Comparison of ENCODE assay signal across 19 mouse cellular contexts in genomic region chr5:66393767-66394446, GRCm38 (mm10).
DNase-seq lines count a peak whose midpoint lies in the region; ATAC-seq and TF ChIP-seq lines count a peak whose summit lies in the region.
"Had no signal": no experiment of that assay in that cellular context is flagged by ENCODE, and none has a peak within 500 bp of the region (broad histone marks: within the 10 kb centered on the region; RNA-seq: fewer than 3 reads in every experiment).

No protein-coding gene starts in this region.

- 84% methylated on average over 10 of the region's 10 CpGs for WGBS in forebrain, embryonic 11.5 days
- 90% methylated on average over 10 of the region's 10 CpGs for WGBS in forebrain, embryonic 10.5 days
- WGBS in midbrain, embryonic 15.5 days, result 81% methylated on average over 10 of the region's 10 CpGs
- WGBS in midbrain, postnatal 0 days, result 79% methylated on average over 10 of the region's 10 CpGs
- WGBS in forebrain, postnatal 0 days, result 73% methylated on average over 10 of the region's 10 CpGs

- no peak for TF ChIP-seq CTCF in midbrain, postnatal 0 days (IDR thresholded peaks at IDR 0.05)
- no peak for TF ChIP-seq CTCF in forebrain, postnatal 0 days (IDR thresholded peaks at IDR 0.05; ENCODE audit: low read depth)

- peak; percentile 26 for DNase-seq in forebrain, embryonic 11.5 days (ENCODE audit: low spot score)
- no peak for DNase-seq in forebrain, embryonic 10.5 days (ENCODE audit: extremely low spot score, low spot score)
- no peak for DNase-seq in midbrain, postnatal 0 days (ENCODE audit: low spot score)
- DNase-seq in cerebellum, postnatal 25 days, result peak; percentile 53 to 66
- DNase-seq in forebrain, postnatal 0 days, result no peak
- no peak for DNase-seq in lung, postnatal 10 days
- DNase-seq in left cerebral cortex, adult 18-20 months (ENCODE audit: low spot score in 2 of 2), result no peak
- DNase-seq: adrenal gland, adult 8-10 months; gastrocnemius, postnatal 36 days; kidney, postnatal 4 days had no signal

- H3K36me3 ChIP-seq in forebrain, embryonic 11.5 days (ENCODE audit: control insufficient read depth, insufficient read depth, low read length), result no peaks in the 10 kb centered on the region
- 0 out of 2 replicates have a peak, but pooled peaks cover 5% of the 10 kb centered on the region for H3K36me3 ChIP-seq in forebrain, embryonic 10.5 days (replicated peaks)
- H3K36me3 ChIP-seq in midbrain, embryonic 15.5 days (replicated peaks), result no peaks in the 10 kb centered on the region
- H3K36me3 ChIP-seq in midbrain, postnatal 0 days (ENCODE audit: insufficient read depth, low read length), result no peaks in the 10 kb centered on the region
- H3K36me3 ChIP-seq in forebrain, postnatal 0 days (ENCODE audit: insufficient read depth), result 0 out of 2 replicates have a peak, but pooled peaks cover 3% of the 10 kb centered on the region

- no peak overlapping the region for H3K27ac ChIP-seq in forebrain, embryonic 11.5 days (ENCODE audit: low read depth, low read length)
- no peak overlapping the region for H3K27ac ChIP-seq in forebrain, embryonic 10.5 days
- no peak overlapping the region for H3K27ac ChIP-seq in midbrain, embryonic 15.5 days
- H3K27ac ChIP-seq in midbrain, postnatal 0 days (ENCODE audit: low read depth, low read length), result no peak overlapping the region
- H3K27ac ChIP-seq in forebrain, postnatal 0 days (ENCODE audit: low read depth, low read length), result no peak overlapping the region
- H3K27ac ChIP-seq: embryonic facial prominence, embryonic 12.5 days; heart, embryonic 10.5 days; liver, embryonic 14.5 days; stomach, embryonic 15.5 days had no signal

- H3K9ac ChIP-seq in forebrain, embryonic 11.5 days (ENCODE audit: low read length), result no peak overlapping the region
- no peak overlapping the region for H3K9ac ChIP-seq in midbrain, embryonic 15.5 days
- H3K9ac ChIP-seq in midbrain, postnatal 0 days (replicated peaks; ENCODE audit: low read length, poor library complexity, severe bottlenecking), result no peak overlapping the region
- H3K9ac ChIP-seq in forebrain, postnatal 0 days, result no peak overlapping the region
- H3K9ac ChIP-seq: embryonic facial prominence, embryonic 12.5 days; kidney, embryonic 15.5 days; liver, embryonic 14.5 days; stomach, embryonic 15.5 days had no signal

- no peak for ATAC-seq in forebrain, embryonic 11.5 days (replicated peaks; ENCODE audit: low FRiP score)
- ATAC-seq in midbrain, embryonic 15.5 days (replicated peaks), result 0 out of 2 replicates have a peak, but pooled peaks have one; percentile 46
- ATAC-seq in midbrain, postnatal 0 days (ENCODE audit: low FRiP score), result no peak
- 0 out of 2 replicates have a peak, but pooled peaks have one; percentile 42 for ATAC-seq in forebrain, postnatal 0 days
- ATAC-seq: CD4-positive, CD25-positive, alpha-beta regulatory T cell, adult 4 months; intestine, embryonic 16.5 days; Patski had no signal

- no peaks in the 10 kb centered on the region for H3K27me3 ChIP-seq in forebrain, embryonic 11.5 days (ENCODE audit: control insufficient read depth, insufficient read depth, low read length)
- no peaks in the 10 kb centered on the region for H3K27me3 ChIP-seq in forebrain, embryonic 10.5 days (ENCODE audit: poor library complexity, severe bottlenecking)
- no peaks in the 10 kb centered on the region for H3K27me3 ChIP-seq in midbrain, embryonic 15.5 days (replicated peaks)
- no peaks in the 10 kb centered on the region for H3K27me3 ChIP-seq in midbrain, postnatal 0 days (ENCODE audit: insufficient read depth, low read length)
- no peaks in the 10 kb centered on the region for H3K27me3 ChIP-seq in forebrain, postnatal 0 days (ENCODE audit: insufficient read depth, low read length)
- H3K27me3 ChIP-seq: embryonic facial prominence, embryonic 12.5 days; kidney, embryonic 15.5 days; Patski; stomach, embryonic 15.5 days had no signal

- no peaks in the 10 kb centered on the region for H3K9me3 ChIP-seq in forebrain, embryonic 11.5 days (ENCODE audit: control insufficient read depth, low read length)
- H3K9me3 ChIP-seq in forebrain, embryonic 10.5 days, result no peaks in the 10 kb centered on the region
- no peaks in the 10 kb centered on the region for H3K9me3 ChIP-seq in midbrain, embryonic 15.5 days
- no peaks in the 10 kb centered on the region for H3K9me3 ChIP-seq in midbrain, postnatal 0 days (ENCODE audit: low read length)
- no peaks in the 10 kb centered on the region for H3K9me3 ChIP-seq in forebrain, postnatal 0 days (ENCODE audit: low read length)
- H3K9me3 ChIP-seq: embryonic facial prominence, embryonic 12.5 days; heart, embryonic 10.5 days; kidney, embryonic 15.5 days; stomach, embryonic 15.5 days had no signal

- H3K4me3 ChIP-seq in forebrain, embryonic 11.5 days (ENCODE audit: low read depth, low read length), result no peak overlapping the region
- H3K4me3 ChIP-seq in forebrain, embryonic 10.5 days, result no peak overlapping the region
- no peak overlapping the region for H3K4me3 ChIP-seq in midbrain, embryonic 15.5 days
- no peak overlapping the region for H3K4me3 ChIP-seq in midbrain, postnatal 0 days (ENCODE audit: low read depth, low read length)
- no peak overlapping the region for H3K4me3 ChIP-seq in forebrain, postnatal 0 days (ENCODE audit: low read depth, low read length)
- H3K4me3 ChIP-seq: embryonic facial prominence, embryonic 12.5 days; heart, embryonic 10.5 days; kidney, embryonic 15.5 days; stomach, embryonic 15.5 days had no signal

- peaks cover 2% of the 10 kb centered on the region; the same call in 1 of the 2 replicates for H3K4me1 ChIP-seq in forebrain, embryonic 11.5 days (replicated peaks; ENCODE audit: control insufficient read depth, insufficient read depth, low read length)
- H3K4me1 ChIP-seq in forebrain, embryonic 10.5 days, result peaks cover 20% of the 10 kb centered on the region
- H3K4me1 ChIP-seq in midbrain, embryonic 15.5 days, result peaks cover 8% of the 10 kb centered on the region; the same call in 1 of the 2 replicates
- no peaks in the 10 kb centered on the region for H3K4me1 ChIP-seq in midbrain, postnatal 0 days (ENCODE audit: insufficient read depth, low read length)
- no peaks in the 10 kb centered on the region for H3K4me1 ChIP-seq in forebrain, postnatal 0 days (ENCODE audit: insufficient read depth)
- H3K4me1 ChIP-seq: stomach, embryonic 15.5 days had no signal

- H3K4me2 ChIP-seq in forebrain, embryonic 11.5 days (ENCODE audit: low read depth, low read length, severe bottlenecking), result no peak overlapping the region
- H3K4me2 ChIP-seq in midbrain, embryonic 15.5 days, result no peak overlapping the region
- H3K4me2 ChIP-seq in midbrain, postnatal 0 days (ENCODE audit: low read depth, low read length, poor library complexity, severe bottlenecking), result no peak overlapping the region
- no peak overlapping the region for H3K4me2 ChIP-seq in forebrain, postnatal 0 days (ENCODE audit: low read depth)
- H3K4me2 ChIP-seq: embryonic facial prominence, embryonic 12.5 days; kidney, embryonic 15.5 days; stomach, embryonic 15.5 days had no signal

Comparison
In these comparisons a context has a peak if more than half of its experiments do, and no peak if none do; other contexts are left out.
1. ATAC-seq: peak in midbrain, embryonic 15.5 days (single experiment) and forebrain, postnatal 0 days (single experiment); none in forebrain, embryonic 11.5 days (single experiment) and midbrain, postnatal 0 days (single experiment).
2. DNase-seq: peak in forebrain, embryonic 11.5 days (single experiment) and cerebellum, postnatal 25 days (2 of 2); none in forebrain, embryonic 10.5 days (single experiment), midbrain, postnatal 0 days (single experiment), forebrain, postnatal 0 days (single experiment), lung, postnatal 10 days (single experiment) and left cerebral cortex, adult 18-20 months (0 of 2).